Mouse (Mus musculus) forebrain, embryonic 15.5 days (tissue): Measurements from ENCODE around the gene Jpt1. TPM values are rescaled to one million over a fixed set of nuclear protein-coding genes. Genes with fewer than 3 reads are reported as not detected.
A peak's percentile ranks its signal among the peaks of the same experiment; 100 is the strongest.
"Not testable (repeated sequence)": the region's sequence is repeated elsewhere in the genome, so short reads cannot be mapped to it uniquely, and the experiment has no call there.

Source experiments
- ATAC-seq: fragments of 200-750 bp; cut with Nextera tagmentation; replicated peaks from 2 replicates; pipeline ENCODE4 v1.8.0; 2017; ENCODE audit warnings: mild to moderate bottlenecking, moderate TSS enrichment, moderate library complexity
- H3K27ac ChIP-seq: fragments of 300-500 bp; sonication (generic); replicated peaks from 2 replicates; pipeline ENCODE4 v1.5.1; 2015; ENCODE audit warnings: mild to moderate bottlenecking, inconsistent platforms
- H3K27me3 ChIP-seq: fragments of 300-500 bp; sonication (generic); 2 replicates; pipeline ENCODE4 v1.6.1; 2015; ENCODE audit warnings: inconsistent platforms
- H3K36me3 ChIP-seq: fragments of 300-500 bp; sonication (generic); 2 replicates; pipeline ENCODE4 v1.6.1; 2015; ENCODE audit warnings: mild to moderate bottlenecking, inconsistent platforms
- H3K4me1 ChIP-seq: fragments of 300-500 bp; sonication (generic); 2 replicates; pipeline ENCODE4 v1.6.1; 2015; ENCODE audit warnings: inconsistent platforms
- H3K4me2 ChIP-seq: fragments of 300-500 bp; sonication (generic); replicated peaks from 2 replicates; pipeline ENCODE4 v1.6.1; 2015; ENCODE audit warnings: mild to moderate bottlenecking, inconsistent platforms
- H3K4me3 ChIP-seq: fragments of 300-500 bp; sonication (generic); 2 replicates; pipeline ENCODE4 v1.5.1; 2015; ENCODE audit warnings: mild to moderate bottlenecking, inconsistent platforms
- H3K9ac ChIP-seq: fragments of 300-500 bp; sonication (generic); replicated peaks from 2 replicates; pipeline ENCODE4 v1.6.1; 2015; ENCODE audit warnings: mild to moderate bottlenecking, inconsistent platforms
- H3K9me3 ChIP-seq: fragments of 300-500 bp; sonication (generic); 2 replicates; pipeline ENCODE4 v1.6.1; 2016; ENCODE audit warnings: inconsistent platforms
- WGBS: fragments of 180-500 bp; shearing (Covaris S2); methylation state at CpG from one replicate; pipeline ENCODE4 v1.1.7; 2015; ENCODE audit warnings: mixed read lengths; 5-methylcytosine and 5-hydroxymethylcytosine counted together
- polyA plus RNA-seq: library from polyadenylated mRNA; unstranded; fragments of >200 nt; fragmentation: Nextera tagmentation; extraction: Ambion mirVana; gene quantifications from 2 replicates; pipeline ENCODE4 v1.2.1, GENCODE M21; 2015

Gene Jpt1
- 1,941 and 1,977 TPM in 2 replicates for polyA plus RNA-seq

- WGBS, result under 1% methylated on average over 24 of the region's 24 CpGs
- H3K9me3 ChIP-seq, result no peaks in the 10 kb centered on the region
- peak within 1 kb of the TSS; percentile 99 for H3K9ac ChIP-seq
- ATAC-seq, result peak; percentile 98
- H3K36me3 ChIP-seq, result no peaks in the 10 kb centered on the region
- H3K4me1 ChIP-seq, result peaks cover 30% of the 10 kb centered on the region
- peak within 1 kb of the TSS; percentile 77 for H3K4me2 ChIP-seq
- peak within 1 kb of the TSS; percentile 89 for H3K27ac ChIP-seq
- H3K4me3 ChIP-seq, result peak within 1 kb of the TSS; percentile 84
- no peaks in the 10 kb centered on the region for H3K27me3 ChIP-seq
Observed at GRCm38 (mm10) chr11:115514238-115514663, at the start of gene Jpt1. Jpt1 (minus strand) TSS chr11:115514387.

- Histone ChIP-seq H3K36me3 (peaks cover 17% of the 10 kb centered on the region), H3K9ac (peak overlapping the region; percentile 85), H3K27me3 (no peaks in the 10 kb centered on the region), H3K9me3 (no peaks in the 10 kb centered on the region), H3K4me2 (peak overlapping the region; percentile 87), H3K4me1 (peaks cover 19% of the 10 kb centered on the region), H3K4me3 (peak overlapping the region; percentile 90), H3K27ac (peak overlapping the region; percentile 88)
- 40% methylated on average over 4 of the region's 4 CpGs for WGBS
- no peak for ATAC-seq
Observed at GRCm38 (mm10) chr11:115563406-115563805, 49.2 kb upstream of the Jpt1 start.

- Histone ChIP-seq H3K4me1 (no peaks in the 10 kb centered on the region), H3K4me2 (no peak overlapping the region), H3K9me3 (no peaks in the 10 kb centered on the region), H3K27ac (no peak overlapping the region), H3K36me3 (no peaks in the 10 kb centered on the region), H3K4me3 (no peak overlapping the region), H3K27me3 (no peaks in the 10 kb centered on the region), H3K9ac (no peak overlapping the region)
- ATAC-seq, result no peak
- 80% methylated on average over 17 of the region's 17 CpGs for WGBS
Observed at GRCm38 (mm10) chr11:115555717-115556116, 41.5 kb upstream of the Jpt1 start.

- no peaks in the 10 kb centered on the region for H3K36me3 ChIP-seq
- H3K4me1 ChIP-seq, result no peaks in the 10 kb centered on the region
- no peaks in the 10 kb centered on the region for H3K27me3 ChIP-seq
- no peak overlapping the region for H3K27ac ChIP-seq
- no peaks in the 10 kb centered on the region for H3K9me3 ChIP-seq
- no peak for ATAC-seq
- no peak overlapping the region for H3K9ac ChIP-seq
- WGBS, result 54% methylated on average over 4 of the region's 4 CpGs
- H3K4me2 ChIP-seq, result no peak overlapping the region
- no peak overlapping the region for H3K4me3 ChIP-seq
Observed at GRCm38 (mm10) chr11:115552783-115553182, 38.6 kb upstream of the Jpt1 start.

- H3K9me3 ChIP-seq, result no peaks in the 10 kb centered on the region
- H3K4me2 ChIP-seq, result no peak overlapping the region
- no peaks in the 10 kb centered on the region for H3K27me3 ChIP-seq
- WGBS, result 85% methylated on average over 4 of the region's 4 CpGs
- H3K4me1 ChIP-seq, result no peaks in the 10 kb centered on the region
- H3K4me3 ChIP-seq, result no peak overlapping the region
- no peak for ATAC-seq
- H3K9ac ChIP-seq, result no peak overlapping the region
- no peaks in the 10 kb centered on the region for H3K36me3 ChIP-seq
- no peak overlapping the region for H3K27ac ChIP-seq
Observed at GRCm38 (mm10) chr11:115543571-115543970, 29.4 kb upstream of the Jpt1 start.

- Histone ChIP-seq H3K4me1 (peaks cover 28% of the 10 kb centered on the region), H3K4me2 (no peak overlapping the region), H3K9ac (no peak overlapping the region), H3K9me3 (no peaks in the 10 kb centered on the region), H3K27ac (no peak overlapping the region), H3K36me3 (peaks cover 12% of the 10 kb centered on the region), H3K4me3 (no peak overlapping the region), H3K27me3 (no peaks in the 10 kb centered on the region)
- no peak for ATAC-seq
- WGBS, result 63% methylated on average over 2 of the region's 2 CpGs
Observed at GRCm38 (mm10) chr11:115538045-115538444, 23.9 kb upstream of the Jpt1 start.

- ATAC-seq, result peak; percentile 1; the same call in 1 of the 2 replicates
- 82% methylated on average over 10 of the region's 10 CpGs for WGBS
- H3K4me1 ChIP-seq, result peaks cover 35% of the 10 kb centered on the region
Observed at GRCm38 (mm10) chr11:115536856-115537568, 22.8 kb upstream of the Jpt1 start.

GRCm38 (mm10) chr11:115536038-115536681 is 22.0 kb upstream of the Jpt1 start, which contains the start of gene Sumo2:
Sumo2 (minus strand) TSS chr11:115536276.
- H3K36me3 ChIP-seq, result peaks cover 31% of the 10 kb centered on the region
- H3K4me1 ChIP-seq, result peaks cover 36% of the 10 kb centered on the region
- no peaks in the 10 kb centered on the region for H3K27me3 ChIP-seq
- peak; percentile 92 for ATAC-seq
- peak within 1 kb of the TSS; percentile 82 for H3K9ac ChIP-seq
- 1% methylated on average over 70 of the region's 70 CpGs for WGBS
- peak within 1 kb of the TSS; percentile 100 for H3K27ac ChIP-seq
- H3K9me3 ChIP-seq, result no peaks in the 10 kb centered on the region
- H3K4me2 ChIP-seq, result peak within 1 kb of the TSS; percentile 56
- H3K4me3 ChIP-seq, result peak within 1 kb of the TSS; percentile 59

More at GRCm38 (mm10) chr11:115536856-115537568, 22.8 kb upstream of the Jpt1 start:
- peak overlapping the region; percentile 59 for H3K4me3 ChIP-seq
- H3K36me3 ChIP-seq, result peaks cover 22% of the 10 kb centered on the region
- peak overlapping the region; percentile 100 for H3K27ac ChIP-seq
- no peak overlapping the region for H3K9ac ChIP-seq
- H3K27me3 ChIP-seq, result no peaks in the 10 kb centered on the region
- H3K4me2 ChIP-seq, result peak overlapping the region; percentile 56
- no peaks in the 10 kb centered on the region for H3K9me3 ChIP-seq

- no peaks in the 10 kb centered on the region for H3K9me3 ChIP-seq
- H3K27me3 ChIP-seq, result no peaks in the 10 kb centered on the region
- H3K27ac ChIP-seq, result peak overlapping the region; percentile 100
- H3K4me3 ChIP-seq, result peak overlapping the region; percentile 59
- ATAC-seq, result peak; percentile 84
- peaks cover 33% of the 10 kb centered on the region for H3K36me3 ChIP-seq
- H3K4me2 ChIP-seq, result peak overlapping the region; percentile 56
- under 1% methylated on average over 50 of the region's 84 CpGs for WGBS
- H3K9ac ChIP-seq, result peak overlapping the region; percentile 82
- H3K4me1 ChIP-seq, result peaks cover 36% of the 10 kb centered on the region
Observed at GRCm38 (mm10) chr11:115535401-115536037, 21.3 kb upstream of the Jpt1 start.

- WGBS, result 6% methylated on average over 11 of the region's 11 CpGs
Observed at GRCm38 (mm10) chr11:115534759-115535371, 20.7 kb upstream of the Jpt1 start.

GRCm38 (mm10) chr11:115526446-115526845 is 12.3 kb upstream of the Jpt1 start:
- peaks cover 69% of the 10 kb centered on the region for H3K36me3 ChIP-seq
- 89% methylated on average over 3 of the region's 3 CpGs for WGBS
- H3K4me3 ChIP-seq, H3K9ac ChIP-seq, H3K27me3 ChIP-seq, ATAC-seq, H3K27ac ChIP-seq, H3K9me3 ChIP-seq, H3K4me1 ChIP-seq, H3K4me2 ChIP-seq: not testable (repeated sequence)

More at GRCm38 (mm10) chr11:115534759-115535371, 20.7 kb upstream of the Jpt1 start:
- Histone ChIP-seq H3K27me3 (no peaks in the 10 kb centered on the region), H3K9me3 (no peaks in the 10 kb centered on the region), H3K27ac (peak overlapping the region; percentile 100), H3K4me2 (peak overlapping the region; percentile 56), H3K9ac (peak overlapping the region; percentile 82), H3K36me3 (peaks cover 39% of the 10 kb centered on the region), H3K4me1 (peaks cover 36% of the 10 kb centered on the region), H3K4me3 (peak overlapping the region; percentile 59)
- ATAC-seq, result no peak
